Mouse (Mus musculus): ENCODE data around the gene Nudt8. TPM values are rescaled to one million over a fixed set of nuclear protein-coding genes. Genes with fewer than 3 reads are reported as not detected.
"Not testable (repeated sequence)": the region's sequence is repeated elsewhere in the genome, so short reads cannot be mapped to it uniquely, and the experiment has no call there.

Gene Nudt8
- total RNA-seq, 4 experiments from 2014 or later = 19.0 to 24.8 (median 22.8) TPM

- DNase-seq (ENCODE audit: low spot score in 2 of 2) = not testable (repeated sequence)
Observed at GRCm38 (mm10) chr19:4049069-4049468, 48.7 kb downstream of the Nudt8 start.

GRCm38 (mm10) chr19:4051016-4051415, 50.6 kb downstream of the Nudt8 start:
- DNase-seq (ENCODE audit: low spot score in 2 of 2) = no peak

Other genes with a start within 250 kb of the Nudt8 start
- gene Kmt5b, start 233.2 kb upstream of the Nudt8 start, total RNA-seq (2022) = 10 to 100 TPM; 15.5 to 21.3 (median 18.6) TPM
- 1 to 10 TPM in 3 of 4 experiments, under 1 TPM in 1; 0.97 to 1.6 (median 1.2) TPM for gene Chka, start 148.8 kb upstream of the Nudt8 start, total RNA-seq (2022)
- 1 to 10 TPM; 2.2 to 5.1 (median 3.0) TPM for gene Tcirg1, start 93.4 kb upstream of the Nudt8 start, total RNA-seq (2022)
- gene Ndufs8, start 87.8 kb upstream of the Nudt8 start, total RNA-seq (2022) = 100 to 1,000 TPM; 222 to 255 (median 235) TPM
- gene Aldh3b1, start 70.8 kb upstream of the Nudt8 start, total RNA-seq (2022) = 1 to 10 TPM; 1.0 to 2.6 (median 1.3) TPM
- 1 to 10 TPM; 3.2 to 4.5 (median 3.5) TPM for gene Unc93b1, start 65.4 kb upstream of the Nudt8 start, total RNA-seq (2022)
- not detected for gene Aldh3b3, start 41.9 kb upstream of the Nudt8 start, total RNA-seq (2022)
- under 1 TPM in 3 of 4 experiments, not detected in 1; 0.19 to 0.62 (median 0.52) TPM for gene Aldh3b2, start 28.3 kb upstream of the Nudt8 start, total RNA-seq (2022)
- gene Acy3, start 14.0 kb upstream of the Nudt8 start, total RNA-seq (2022) = 1 to 10 TPM; 1.1 to 1.7 (median 1.5) TPM
- gene Tbx10, start 7.8 kb upstream of the Nudt8 start, total RNA-seq (2022) = under 1 TPM in 1 of 4 experiments, not detected in 3; 0.16 TPM
- under 1 TPM; 0.12 to 0.39 (median 0.15) TPM for gene Gm49405, start within 50 bp of the Nudt8 start, total RNA-seq (2022)
- 1 to 10 TPM in 1 of 4 experiments, under 1 TPM in 3; 0.36 to 1.2 (median 0.73) TPM for gene Doc2g, start 2.7 kb downstream of the Nudt8 start, total RNA-seq (2022)
- 100 to 1,000 TPM; 435 to 477 (median 462) TPM for gene Ndufv1, start 12.2 kb downstream of the Nudt8 start, total RNA-seq (2022)
- gene Gstp1, start 37.4 kb downstream of the Nudt8 start, total RNA-seq (2022) = 100 to 1,000 TPM; 411 to 453 (median 419) TPM
- gene Gstp2, start 45.4 kb downstream of the Nudt8 start, total RNA-seq (2022) = 100 to 1,000 TPM; 240 to 258 (median 250) TPM
- not detected for gene Gstp3, start 59.0 kb downstream of the Nudt8 start, total RNA-seq (2022)
- not detected for gene Cabp2, start 81.0 kb downstream of the Nudt8 start, total RNA-seq (2022)
- 10 to 100 TPM; 14.0 to 20.3 (median 18.0) TPM for gene Cdk2ap2, start 96.6 kb downstream of the Nudt8 start, total RNA-seq (2022)
- 1 to 10 TPM; 1.1 to 3.3 (median 2.4) TPM for gene Pitpnm1, start 99.4 kb downstream of the Nudt8 start, total RNA-seq (2022)
- 10 to 100 TPM; 85.7 to 96.3 (median 90.3) TPM for gene Aip, start 125.3 kb downstream of the Nudt8 start, total RNA-seq (2022)
- gene Gpr152, start 139.2 kb downstream of the Nudt8 start, total RNA-seq (2022) = not detected
- not detected for gene Cabp4, start 143.5 kb downstream of the Nudt8 start, total RNA-seq (2022)
- 10 to 100 TPM; 10.4 to 13.2 (median 11.6) TPM for gene Coro1b, start 148.0 kb downstream of the Nudt8 start, total RNA-seq (2022)
- under 1 TPM in 2 of 4 experiments, not detected in 2; 0.27 to 0.38 TPM for gene Ptprcap, start 153.0 kb downstream of the Nudt8 start, total RNA-seq (2022)
- gene Rps6kb2, start 162.8 kb downstream of the Nudt8 start, total RNA-seq (2022) = 10 to 100 TPM; 18.6 to 28.4 (median 25.7) TPM
- gene Carns1, start 174.9 kb downstream of the Nudt8 start, total RNA-seq (2022) = 10 to 100 TPM; 23.8 to 33.0 (median 24.9) TPM
- gene Tbc1d10c, start 190.7 kb downstream of the Nudt8 start, total RNA-seq (2022) = 1 to 10 TPM; 6.6 to 8.6 (median 7.9) TPM
- gene Ppp1ca, start 191.5 kb downstream of the Nudt8 start, total RNA-seq (2022) = 100 to 1,000 TPM; 198 to 243 (median 235) TPM
- 1 to 10 TPM; 1.7 to 3.6 (median 2.3) TPM for gene Rad9a, start 201.1 kb downstream of the Nudt8 start, total RNA-seq (2022)
- gene Clcf1, start 213.7 kb downstream of the Nudt8 start, total RNA-seq (2022) = under 1 TPM in 3 of 4 experiments, not detected in 1; 0.20 to 0.43 (median 0.22) TPM
- not detected for gene AC109138.7, start 213.8 kb downstream of the Nudt8 start, total RNA-seq (2022)
- 10 to 100 TPM; 13.1 to 19.4 (median 17.3) TPM for gene Pold4, start 231.3 kb downstream of the Nudt8 start, total RNA-seq (2022)